Mouse (Mus musculus): ENCODE data around the gene 2310011J03Rik. TPM values are rescaled to one million over a fixed set of nuclear protein-coding genes. Genes with fewer than 3 reads are reported as not detected.

Gene 2310011J03Rik
- total and polyA plus RNA-seq, 3 experiments = 13.3 to 27.3 (median 14.5) TPM

GRCm38 (mm10) chr10:80271870-80272585, 48.3 kb downstream of the 2310011J03Rik start:
- Histone ChIP-seq H3K9ac (ENCODE audit: low read depth, low read length) (no peak overlapping the region), H3K36me3 (ENCODE audit: control insufficient read depth, insufficient read depth, low read length) (peaks cover 3% of the 10 kb centered on the region; the same call in 1 of the 2 replicates), H3K27me3 (ENCODE audit: control insufficient read depth, insufficient read depth, low read length) (no peaks in the 10 kb centered on the region), H3K27ac (no peak overlapping the region), H3K79me2 (replicated peaks; ENCODE audit: control insufficient read depth, insufficient read depth, low read length) (peaks cover 13% of the 10 kb centered on the region), H3K4me3 (no peak overlapping the region), H3K4me1 (ENCODE audit: control insufficient read depth, insufficient read depth, low read length) (peaks cover 29% of the 10 kb centered on the region)
- WGBS = 63% methylated on average over 8 of the region's 8 CpGs
- intact Hi-C loops (cut with DNase I) = no loop called here
- no peak for DNase-seq
- TF ChIP-seq POLR2A (IDR thresholded peaks at IDR 0.05; ENCODE audit: insufficient read depth, low read depth, low read length) = no peak
- no peak for TF ChIP-seq EP300 (IDR thresholded peaks at IDR 0.05; ENCODE audit: insufficient read depth, low read depth, low read length)
- TF ChIP-seq CTCF (IDR thresholded peaks at IDR 0.05) = no peak

GRCm38 (mm10) chr10:80271186-80271843, 49.0 kb downstream of the 2310011J03Rik start:
- no peaks in the 10 kb centered on the region for H3K27me3 ChIP-seq (ENCODE audit: control insufficient read depth, insufficient read depth, low read length)
- H3K27ac ChIP-seq = no peak overlapping the region; the same call in 1 of the 2 replicates
- intact Hi-C loops (cut with DNase I) = no loop called here
- WGBS = 55% methylated on average over 5 of the region's 5 CpGs
- H3K9ac ChIP-seq (ENCODE audit: low read depth, low read length) = peak overlapping the region; percentile 10; the same call in 1 of the 2 replicates
- peaks cover 6% of the 10 kb centered on the region for H3K36me3 ChIP-seq (ENCODE audit: control insufficient read depth, insufficient read depth, low read length)
- DNase-seq = no peak
- peaks cover 29% of the 10 kb centered on the region for H3K4me1 ChIP-seq (ENCODE audit: control insufficient read depth, insufficient read depth, low read length)
- H3K79me2 ChIP-seq (replicated peaks; ENCODE audit: control insufficient read depth, insufficient read depth, low read length) = peaks cover 13% of the 10 kb centered on the region
- TF ChIP-seq POLR2A (IDR thresholded peaks at IDR 0.05; ENCODE audit: insufficient read depth, low read depth, low read length) (0 out of 2 replicates have a peak, but pooled peaks have one; percentile 14), EP300 (IDR thresholded peaks at IDR 0.05; ENCODE audit: insufficient read depth, low read depth, low read length) (no peak)
- no peak overlapping the region for H3K4me3 ChIP-seq

DNA sequence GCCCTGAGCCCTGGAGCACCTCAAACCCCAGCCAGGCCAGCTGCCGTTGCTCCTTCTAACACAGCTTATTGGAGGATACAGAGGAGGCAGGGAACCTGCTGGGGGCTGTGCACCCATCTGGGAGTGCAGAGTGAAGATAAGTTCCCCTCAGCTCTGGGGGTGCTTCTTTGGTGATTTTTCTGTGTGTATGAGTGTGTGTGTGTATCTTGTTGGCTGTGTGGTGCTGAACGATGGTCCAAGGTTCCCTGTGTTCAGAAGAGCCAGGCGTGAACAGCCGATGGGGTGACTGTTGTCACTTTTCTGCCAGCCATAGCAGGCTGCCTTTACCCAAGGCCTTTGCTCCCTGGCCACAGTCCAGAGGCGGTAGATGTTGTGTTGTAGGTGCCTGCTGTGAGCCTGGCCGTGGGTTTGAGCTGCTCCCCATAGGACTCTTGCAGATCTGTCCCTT, 49.6 kb downstream of the 2310011J03Rik start:
- no peak overlapping the region for H3K4me3 ChIP-seq
- peaks cover 13% of the 10 kb centered on the region for H3K79me2 ChIP-seq (replicated peaks; ENCODE audit: control insufficient read depth, insufficient read depth, low read length)
- H3K36me3 ChIP-seq (ENCODE audit: control insufficient read depth, insufficient read depth, low read length) = peaks cover 7% of the 10 kb centered on the region
- TF ChIP-seq POLR2A (IDR thresholded peaks at IDR 0.05; ENCODE audit: insufficient read depth, low read depth, low read length) = no peak
- no peak for TF ChIP-seq CTCF (IDR thresholded peaks at IDR 0.05)
- no peak for TF ChIP-seq EP300 (IDR thresholded peaks at IDR 0.05; ENCODE audit: insufficient read depth, low read depth, low read length)
- peak overlapping the region; percentile 11; the same call in 1 of the 2 replicates for H3K27ac ChIP-seq
- peak overlapping the region; percentile 10 for H3K9ac ChIP-seq (ENCODE audit: low read depth, low read length)
- H3K4me1 ChIP-seq (ENCODE audit: control insufficient read depth, insufficient read depth, low read length) = peaks cover 29% of the 10 kb centered on the region
- 36% methylated on average over 6 of the region's 6 CpGs for WGBS
- H3K27me3 ChIP-seq (ENCODE audit: control insufficient read depth, insufficient read depth, low read length) = no peaks in the 10 kb centered on the region
- intact Hi-C loops (cut with DNase I) = no loop called here
- DNase-seq = no peak

GRCm38 (mm10) chr10:80270099-80270498, 50.2 kb downstream of the 2310011J03Rik start:
- Histone ChIP-seq H3K4me3 (no peak overlapping the region), H3K79me2 (replicated peaks; ENCODE audit: control insufficient read depth, insufficient read depth, low read length) (peaks cover 13% of the 10 kb centered on the region), H3K36me3 (ENCODE audit: control insufficient read depth, insufficient read depth, low read length) (peaks cover 7% of the 10 kb centered on the region), H3K27me3 (ENCODE audit: control insufficient read depth, insufficient read depth, low read length) (no peaks in the 10 kb centered on the region), H3K27ac (peak overlapping the region; percentile 15; the same call in 1 of the 2 replicates), H3K9ac (ENCODE audit: low read depth, low read length) (peak overlapping the region; percentile 10; the same call in 1 of the 2 replicates), H3K4me1 (ENCODE audit: control insufficient read depth, insufficient read depth, low read length) (peaks cover 29% of the 10 kb centered on the region)
- no peak for DNase-seq
- intact Hi-C loops (cut with DNase I) = no loop called here
- TF ChIP-seq POLR2A (IDR thresholded peaks at IDR 0.05; ENCODE audit: insufficient read depth, low read depth, low read length) (no peak), EP300 (IDR thresholded peaks at IDR 0.05; ENCODE audit: insufficient read depth, low read depth, low read length) (no peak), CTCF (IDR thresholded peaks at IDR 0.05) (no peak)
- 60% methylated on average over 2 of the region's 2 CpGs for WGBS

Small RNA genes within 50 kb of the gene (microRNA-seq; reads per million reads assigned to microRNA genes)
- gene Mir6911 = 0.39 to 1.1 reads per million in 2 experiments

Other genes starting within 250 kb of the 2310011J03Rik start
- 10 to 100 TPM; 10.6 to 11.2 TPM for gene Sbno2, start 215.0 kb downstream of the 2310011J03Rik start, total RNA-seq (2021)
- gene Sbno2, start 215.0 kb downstream of the 2310011J03Rik start, polyA plus RNA-seq (2012; rRNA removed) = 16.9 and 18.0 TPM in 2 replicates
- gene Stk11, start 204.7 kb downstream of the 2310011J03Rik start, total RNA-seq (2021) = 100 to 1,000 TPM; 140 to 161 TPM
- gene Stk11, start 204.7 kb downstream of the 2310011J03Rik start, polyA plus RNA-seq (2012; rRNA removed) = 127 and 144 TPM in 2 replicates
- gene Atp5d, start 181.9 kb downstream of the 2310011J03Rik start, total RNA-seq (2021) = 1,000 to 10,000 TPM; 1,015 to 1,150 TPM
- 1,139 and 1,938 TPM in 2 replicates for gene Atp5d, start 181.9 kb downstream of the 2310011J03Rik start, polyA plus RNA-seq (2012; rRNA removed)
- 1 to 10 TPM; 3.9 to 4.9 TPM for gene Cbarp, start 179.7 kb downstream of the 2310011J03Rik start, total RNA-seq (2021)
- gene Cbarp, start 179.7 kb downstream of the 2310011J03Rik start, polyA plus RNA-seq (2012; rRNA removed) = 3.0 and 4.3 TPM in 2 replicates
- gene Midn, start 172.3 kb downstream of the 2310011J03Rik start, total RNA-seq (2021) = 100 to 1,000 TPM in 1 of 2 experiments, 10 to 100 TPM in 1; 96.2 to 102 TPM
- gene Midn, start 172.3 kb downstream of the 2310011J03Rik start, polyA plus RNA-seq (2012; rRNA removed) = 50.1 and 74.5 TPM in 2 replicates
- gene Cirbp, start 154.6 kb downstream of the 2310011J03Rik start, total RNA-seq (2021) = 10 to 100 TPM; 34.2 to 43.2 TPM
- 62.5 and 85.8 TPM in 2 replicates for gene Cirbp, start 154.6 kb downstream of the 2310011J03Rik start, polyA plus RNA-seq (2012; rRNA removed)
- gene 1600002K03Rik, start 147.6 kb downstream of the 2310011J03Rik start, total RNA-seq (2021) = 1 to 10 TPM; 5.9 to 6.0 TPM
- gene 1600002K03Rik, start 147.6 kb downstream of the 2310011J03Rik start, polyA plus RNA-seq (2012; rRNA removed) = 5.6 and 6.3 TPM in 2 replicates
- gene Efna2, start 141.1 kb downstream of the 2310011J03Rik start, total RNA-seq (2021) = 1 to 10 TPM in 1 of 2 experiments, under 1 TPM in 1; 0.86 to 1.1 TPM
- 1.2 and 1.7 TPM in 2 replicates for gene Efna2, start 141.1 kb downstream of the 2310011J03Rik start, polyA plus RNA-seq (2012; rRNA removed)
- 10 to 100 TPM; 11.1 to 11.8 TPM for gene Mum1, start 94.1 kb downstream of the 2310011J03Rik start, total RNA-seq (2021)
- gene Mum1, start 94.1 kb downstream of the 2310011J03Rik start, polyA plus RNA-seq (2012; rRNA removed) = 18.0 and 19.4 TPM in 2 replicates
- gene Ndufs7, start 71.4 kb downstream of the 2310011J03Rik start, total RNA-seq (2021) = 1,000 to 10,000 TPM in 1 of 2 experiments, 100 to 1,000 TPM in 1; 943 to 1,108 TPM
- 1,263 and 1,990 TPM in 2 replicates for gene Ndufs7, start 71.4 kb downstream of the 2310011J03Rik start, polyA plus RNA-seq (2012; rRNA removed)
- 1 to 10 TPM; 8.3 to 8.4 TPM for gene Gamt, start 59.5 kb downstream of the 2310011J03Rik start, total RNA-seq (2021)
- gene Gamt, start 59.5 kb downstream of the 2310011J03Rik start, polyA plus RNA-seq (2012; rRNA removed) = 8.0 and 11.0 TPM in 2 replicates
- 10 to 100 TPM; 56.4 to 57.9 TPM for gene Dazap1, start 59.1 kb downstream of the 2310011J03Rik start, total RNA-seq (2021)
- 37.6 and 41.0 TPM in 2 replicates for gene Dazap1, start 59.1 kb downstream of the 2310011J03Rik start, polyA plus RNA-seq (2012; rRNA removed)
- gene Rps15, start 28.1 kb downstream of the 2310011J03Rik start, total RNA-seq (2021) = 100 to 1,000 TPM; 748 to 861 TPM
- gene Rps15, start 28.1 kb downstream of the 2310011J03Rik start, polyA plus RNA-seq (2012; rRNA removed) = 880 and 1,041 TPM in 2 replicates
- 1 to 10 TPM; 2.3 to 2.6 TPM for gene Apc2, start 24.6 kb downstream of the 2310011J03Rik start, total RNA-seq (2021)
- 2.4 and 2.7 TPM in 2 replicates for gene Apc2, start 24.6 kb downstream of the 2310011J03Rik start, polyA plus RNA-seq (2012; rRNA removed)
- 1 to 10 TPM; 1.4 to 1.8 TPM for gene Pcsk4, start 9.0 kb upstream of the 2310011J03Rik start, total RNA-seq (2021)
- gene Pcsk4, start 9.0 kb upstream of the 2310011J03Rik start, polyA plus RNA-seq (2012; rRNA removed) = 4.5 and 4.9 TPM in 2 replicates
- gene Reep6, start 9.4 kb upstream of the 2310011J03Rik start, total RNA-seq (2021) = 1 to 10 TPM; 2.8 to 3.6 TPM
- gene Reep6, start 9.4 kb upstream of the 2310011J03Rik start, polyA plus RNA-seq (2012; rRNA removed) = 2.9 and 4.1 TPM in 2 replicates
- 10 to 100 TPM; 71.9 to 84.5 TPM for gene Adamtsl5, start 27.9 kb upstream of the 2310011J03Rik start, total RNA-seq (2021)
- gene Adamtsl5, start 27.9 kb upstream of the 2310011J03Rik start, polyA plus RNA-seq (2012; rRNA removed) = 80.9 and 85.2 TPM in 2 replicates
- under 1 TPM; 0.50 to 0.63 TPM for gene Plk5, start 35.9 kb upstream of the 2310011J03Rik start, total RNA-seq (2021)
- 2.0 and 2.7 TPM in 2 replicates for gene Plk5, start 35.9 kb upstream of the 2310011J03Rik start, polyA plus RNA-seq (2012; rRNA removed)
- gene Mex3d, start 67.1 kb upstream of the 2310011J03Rik start, total RNA-seq (2021) = 1 to 10 TPM; 7.3 to 7.5 TPM
- gene Mex3d, start 67.1 kb upstream of the 2310011J03Rik start, polyA plus RNA-seq (2012; rRNA removed) = 5.8 and 7.9 TPM in 2 replicates
- 10 to 100 TPM; 86.5 to 95.2 TPM for gene Mbd3, start 79.0 kb upstream of the 2310011J03Rik start, total RNA-seq (2021)
- gene Mbd3, start 79.0 kb upstream of the 2310011J03Rik start, polyA plus RNA-seq (2012; rRNA removed) = 91.4 and 95.1 TPM in 2 replicates
- gene Uqcr11, start 86.3 kb upstream of the 2310011J03Rik start, total RNA-seq (2021) = 1,000 to 10,000 TPM; 1,743 to 1,981 TPM
- 5,192 and 5,251 TPM in 2 replicates for gene Uqcr11, start 86.3 kb upstream of the 2310011J03Rik start, polyA plus RNA-seq (2012; rRNA removed)
- gene Tcf3, start 113.1 kb upstream of the 2310011J03Rik start, total RNA-seq (2021) = 10 to 100 TPM; 16.5 to 18.0 TPM
- gene Tcf3, start 113.1 kb upstream of the 2310011J03Rik start, polyA plus RNA-seq (2012; rRNA removed) = 20.1 and 25.0 TPM in 2 replicates
- under 1 TPM in 1 of 2 experiments, not detected in 1; 0.05 TPM for gene Onecut3, start 174.3 kb upstream of the 2310011J03Rik start, total RNA-seq (2021)
- 0.06 and 0.09 TPM in 2 replicates for gene Onecut3, start 174.3 kb upstream of the 2310011J03Rik start, polyA plus RNA-seq (2012; rRNA removed)
- not detected for gene Atp8b3, start 218.6 kb upstream of the 2310011J03Rik start, total RNA-seq (2021)
- gene Atp8b3, start 218.6 kb upstream of the 2310011J03Rik start, polyA plus RNA-seq (2012; rRNA removed) = 0.39 and 0.50 TPM in 2 replicates
- gene Rexo1, start 241.0 kb upstream of the 2310011J03Rik start, total RNA-seq (2021) = 10 to 100 TPM; 11.6 to 12.3 TPM
- 19.5 and 19.8 TPM in 2 replicates for gene Rexo1, start 241.0 kb upstream of the 2310011J03Rik start, polyA plus RNA-seq (2012; rRNA removed)